Mouse (Mus musculus): ENCODE measurements around the gene Birc3.

Gene Birc3

GRCm38 (mm10) chr9:7822758-7823157 lies 50.2 kb downstream of the Birc3 start:
- no peak for DNase-seq (ENCODE audit: low spot score)

GRCm38 (mm10) chr9:7805101-7805506 lies 67.9 kb downstream of the Birc3 start:
- DNase-seq (ENCODE audit: low spot score), result no peak

Data from spleen, adult 12 weeks (tissue).